Mouse (Mus musculus) heart, postnatal 36 days (tissue): ENCODE data around the gene Agpat1. TPM values are rescaled to one million over a fixed set of nuclear protein-coding genes. Genes with fewer than 3 reads are reported as not detected.

Experiments used
- DNase-seq, 2 experiments: peaks; one replicate each; pipeline ENCODE4 v3.0.0; 2021 to 2022
- intact Hi-C: fragments of 180-260 bp; cut with DNase I; formaldehyde crosslinking; loops from one replicate; pipeline ENCODE4 v1.15.1; 2025
- total RNA-seq, 2 experiments: library from RNA; stranded (reverse); gene quantifications; 2 replicates each; pipeline ENCODE4 v1.2.3; 2021

The Agpat1 gene
- total RNA-seq, 2 experiments from 2014 or later: 61.2 to 70.5 TPM

DNA sequence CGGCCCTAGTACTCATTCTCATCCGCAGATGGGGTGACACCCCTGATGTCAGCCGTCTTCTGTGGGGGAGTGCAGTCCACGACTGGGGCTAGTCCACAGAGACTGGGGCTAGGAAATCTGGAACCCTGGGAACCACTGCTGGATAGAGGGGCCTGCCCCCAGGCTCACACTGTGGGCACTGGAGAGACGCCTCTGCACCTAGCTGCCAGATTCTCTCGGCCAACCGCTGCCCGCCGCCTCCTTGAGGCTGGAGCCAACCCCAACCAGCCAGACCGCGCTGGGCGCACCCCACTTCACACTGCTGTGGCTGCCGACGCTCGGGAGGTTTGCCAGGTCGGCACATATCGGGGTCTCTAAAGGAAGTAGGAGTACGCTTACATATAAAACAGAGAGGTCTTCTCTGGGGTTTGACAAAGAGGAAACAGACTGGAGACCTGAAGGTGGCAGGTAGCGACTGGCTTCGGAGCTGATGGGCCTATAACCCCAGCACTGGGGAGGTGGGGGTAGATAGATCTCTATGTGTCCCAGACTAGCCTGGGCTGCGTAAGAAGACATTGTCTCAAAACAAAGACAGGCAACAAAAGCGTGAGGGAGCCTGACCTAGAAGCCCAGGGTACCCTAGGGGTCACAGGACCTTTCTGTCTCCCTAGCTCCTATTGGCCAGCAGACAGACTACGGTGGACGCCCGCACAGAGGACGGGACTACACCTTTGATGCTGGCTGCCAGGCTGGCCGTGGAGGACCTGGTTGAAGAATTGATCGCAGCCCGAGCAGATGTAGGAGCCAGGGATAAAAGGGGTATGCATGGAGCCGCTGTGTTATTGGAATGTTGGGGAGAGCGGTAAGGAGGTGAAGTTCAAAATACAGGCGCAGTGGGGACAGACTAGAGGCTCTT lies 17.9 kb upstream of the Agpat1 start:
- intact Hi-C loops: loop anchor here (2.0 kb wide), 1 partner anchor 21 kb away; the partner anchor contains the start of gene Notch4
- DNase-seq: no peak

DNA sequence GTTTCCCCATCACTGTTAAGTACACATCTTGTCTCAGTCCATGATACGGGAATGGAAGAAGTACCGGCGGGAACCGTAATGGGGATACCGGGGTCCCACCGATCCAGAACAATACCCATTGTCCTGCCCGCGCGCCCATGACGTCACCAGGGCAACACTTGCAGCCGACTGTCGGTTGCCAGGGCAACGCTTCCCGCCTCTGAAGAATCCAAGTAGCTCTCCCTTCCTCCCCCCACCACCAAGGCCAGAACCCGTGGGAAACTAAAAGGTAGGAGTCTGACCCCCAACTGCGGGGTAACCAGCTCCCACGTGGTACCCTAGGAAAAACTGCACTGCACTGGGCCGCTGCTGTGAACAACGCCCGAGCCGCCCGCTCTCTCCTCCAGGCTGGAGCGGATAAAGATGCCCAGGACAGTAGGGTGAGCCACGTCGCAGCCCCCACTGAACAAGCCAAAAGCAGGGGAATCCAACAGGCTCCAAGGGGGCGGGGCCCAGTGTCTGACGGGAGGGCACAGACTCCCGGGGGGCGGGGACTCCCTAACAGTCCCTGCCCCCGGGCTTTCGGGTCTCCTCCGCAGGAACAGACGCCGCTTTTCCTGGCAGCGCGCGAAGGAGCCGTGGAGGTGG lies 17.2 kb upstream of the Agpat1 start:
- peak; percentile 76 to 80 for DNase-seq

DNA sequence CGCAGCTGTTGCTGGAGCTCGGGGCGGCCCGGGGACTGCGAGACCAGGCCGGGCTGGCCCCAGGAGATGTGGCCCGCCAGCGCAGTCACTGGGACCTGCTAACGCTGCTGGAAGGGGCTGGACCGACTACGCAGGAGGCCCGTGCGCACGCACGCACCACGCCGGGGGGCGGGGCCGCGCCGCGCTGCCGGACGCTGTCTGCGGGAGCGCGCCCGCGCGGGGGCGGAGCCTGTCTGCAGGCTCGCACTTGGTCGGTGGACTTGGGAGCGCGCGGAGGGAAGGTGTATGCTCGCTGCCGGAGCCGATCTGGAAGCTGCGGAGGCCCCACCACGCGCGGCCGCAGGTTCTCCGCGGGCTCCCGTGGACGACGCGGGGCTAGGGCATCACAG lies 16.6 kb upstream of the Agpat1 start:
- intact Hi-C loops: loop anchor here (2.0 kb wide), 1 partner anchor 23 kb away; the partner anchor contains the start of gene Notch4
- DNase-seq: peak; percentile 97 to 99

More for the DNA sequence above, 17.2 kb upstream of the Agpat1 start:
- intact Hi-C loops: loop anchor here (2.0 kb wide), 1 partner anchor 22 kb away; the partner anchor contains the start of gene Notch4

DNA sequence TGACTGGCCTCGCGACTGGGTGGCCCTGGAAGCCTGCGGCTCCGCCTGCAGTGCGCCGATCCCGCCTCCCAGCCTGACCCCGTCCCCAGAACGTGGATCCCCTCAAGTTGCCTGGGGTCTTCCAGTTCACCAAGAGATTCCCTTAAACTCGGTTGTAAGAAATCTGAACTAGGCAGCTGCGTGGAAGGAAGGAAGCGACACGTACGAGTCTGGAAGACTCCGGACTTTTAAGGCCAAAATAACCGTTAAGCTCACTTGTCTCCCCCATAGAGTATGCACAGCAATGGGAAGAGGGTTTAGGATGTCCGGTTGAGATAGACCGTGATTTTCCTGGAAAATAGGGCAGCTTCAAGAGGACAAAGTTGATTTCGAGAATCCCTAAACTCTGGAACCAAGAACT lies 16.2 kb upstream of the Agpat1 start:
- DNase-seq: no peak
- intact Hi-C loops: loop anchor here (2.0 kb wide), 1 partner anchor 23 kb away; the partner anchor contains the start of gene Notch4

DNA sequence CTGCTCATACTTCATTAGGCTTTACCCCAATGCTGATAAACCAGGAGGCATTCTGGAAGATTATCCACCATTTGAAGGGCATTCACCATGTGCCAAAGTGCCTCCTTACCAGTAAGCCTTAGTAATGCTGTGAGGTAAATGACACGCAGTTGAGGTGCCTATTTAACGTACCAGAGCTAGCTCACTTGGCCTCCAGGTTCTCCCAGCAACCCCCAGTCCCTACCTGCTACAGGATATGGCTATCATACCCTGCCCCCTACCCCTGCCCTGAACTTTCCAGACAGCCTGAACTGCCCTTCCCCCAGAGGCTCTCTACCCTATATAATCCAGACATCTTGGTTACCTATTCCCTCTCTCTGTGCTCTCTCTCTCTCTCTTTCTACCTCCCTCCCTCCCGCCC lies 15.3 kb upstream of the Agpat1 start:
- intact Hi-C loops: no loop called here

DNA sequence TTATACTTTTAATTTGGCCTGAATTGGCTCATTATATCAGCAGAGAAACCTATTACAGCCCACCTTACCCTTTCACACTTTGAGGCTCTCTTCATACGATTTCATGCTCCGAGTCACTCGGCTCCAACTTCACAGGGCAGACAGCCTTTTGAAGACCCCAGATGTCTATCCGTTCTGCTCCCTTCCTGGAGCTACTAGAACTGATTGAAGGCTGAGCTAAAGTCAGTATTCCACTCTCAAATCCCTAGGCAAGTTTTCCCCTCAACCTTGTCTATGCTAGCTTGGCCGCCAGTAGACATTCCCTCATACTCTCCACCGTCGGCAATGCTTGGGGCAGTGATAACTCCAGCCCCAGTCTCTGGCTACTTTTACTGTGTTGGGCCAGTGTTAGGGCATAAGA lies 14.9 kb upstream of the Agpat1 start:
- intact Hi-C loops: no loop called here
- no peak for DNase-seq

More for the DNA sequence above, 15.3 kb upstream of the Agpat1 start:
- no peak for DNase-seq

DNA sequence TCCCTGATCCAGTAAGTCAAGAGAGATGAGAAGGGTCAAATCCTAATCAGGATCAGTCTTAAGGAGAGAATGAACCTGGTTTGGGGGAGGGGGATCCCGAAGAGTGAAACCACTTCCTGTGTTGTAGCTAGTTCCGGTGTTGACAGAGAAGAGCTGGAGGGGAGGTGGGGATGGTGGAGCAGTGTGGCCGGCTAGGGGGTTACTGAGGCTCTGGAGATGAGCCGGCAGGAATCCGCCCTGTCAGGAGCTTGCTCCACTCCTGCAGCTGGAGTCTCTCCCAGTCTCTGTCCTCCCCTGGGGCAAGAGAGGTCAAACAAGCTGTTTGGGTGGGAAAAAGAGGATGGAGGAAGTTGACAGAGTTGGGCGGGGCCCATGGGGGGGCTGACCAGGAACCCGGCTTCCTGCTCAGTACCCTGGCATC lies 14.4 kb upstream of the Agpat1 start, which contains the start of gene Gpsm3:
Gpsm3 (plus strand) TSS at position 126 of the 421 bp plus-strand sequence.
- peak; percentile 65 to 76 for DNase-seq
- intact Hi-C loops: no loop called here

DNA sequence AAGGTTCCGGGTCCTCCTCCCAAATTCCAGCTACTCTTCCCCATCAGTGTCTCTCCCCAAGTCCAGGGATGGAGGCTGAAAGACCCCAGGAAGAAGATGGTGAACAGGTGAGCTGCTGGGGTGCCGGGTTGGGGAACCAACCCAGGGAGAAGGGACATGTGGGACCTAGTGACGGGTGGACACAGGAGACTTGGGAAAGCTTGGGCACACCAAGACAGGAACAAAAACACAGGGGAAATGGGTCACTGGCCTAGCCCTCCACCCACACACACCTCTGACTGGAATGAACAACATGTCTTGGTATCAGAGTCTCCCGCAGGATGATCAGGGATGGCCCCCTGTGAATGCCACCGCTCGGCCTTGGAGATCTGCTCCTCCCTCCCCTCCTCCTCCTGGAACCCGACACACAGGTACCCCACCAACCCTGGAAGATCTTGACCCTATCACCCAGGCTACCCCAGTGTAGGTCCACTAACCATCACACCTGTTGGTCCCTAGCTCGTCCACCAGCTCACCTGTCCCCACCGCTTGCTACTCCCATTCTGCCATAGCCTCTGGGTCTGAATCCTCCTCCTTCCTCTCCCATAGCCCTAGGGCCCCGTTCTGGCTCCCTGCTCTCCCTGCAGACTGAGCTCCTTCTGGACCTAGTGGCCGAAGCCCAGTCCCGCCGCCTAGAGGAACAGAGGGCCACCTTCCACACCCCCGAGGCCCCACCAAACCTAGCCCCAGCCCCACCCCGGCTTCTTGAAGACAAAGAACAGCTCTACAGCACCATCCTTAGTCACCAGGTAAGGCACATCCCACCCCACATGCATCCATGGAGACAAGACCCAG lies 13.7 kb upstream of the Agpat1 start:
- no peak for DNase-seq
- intact Hi-C loops: no loop called here

DNA sequence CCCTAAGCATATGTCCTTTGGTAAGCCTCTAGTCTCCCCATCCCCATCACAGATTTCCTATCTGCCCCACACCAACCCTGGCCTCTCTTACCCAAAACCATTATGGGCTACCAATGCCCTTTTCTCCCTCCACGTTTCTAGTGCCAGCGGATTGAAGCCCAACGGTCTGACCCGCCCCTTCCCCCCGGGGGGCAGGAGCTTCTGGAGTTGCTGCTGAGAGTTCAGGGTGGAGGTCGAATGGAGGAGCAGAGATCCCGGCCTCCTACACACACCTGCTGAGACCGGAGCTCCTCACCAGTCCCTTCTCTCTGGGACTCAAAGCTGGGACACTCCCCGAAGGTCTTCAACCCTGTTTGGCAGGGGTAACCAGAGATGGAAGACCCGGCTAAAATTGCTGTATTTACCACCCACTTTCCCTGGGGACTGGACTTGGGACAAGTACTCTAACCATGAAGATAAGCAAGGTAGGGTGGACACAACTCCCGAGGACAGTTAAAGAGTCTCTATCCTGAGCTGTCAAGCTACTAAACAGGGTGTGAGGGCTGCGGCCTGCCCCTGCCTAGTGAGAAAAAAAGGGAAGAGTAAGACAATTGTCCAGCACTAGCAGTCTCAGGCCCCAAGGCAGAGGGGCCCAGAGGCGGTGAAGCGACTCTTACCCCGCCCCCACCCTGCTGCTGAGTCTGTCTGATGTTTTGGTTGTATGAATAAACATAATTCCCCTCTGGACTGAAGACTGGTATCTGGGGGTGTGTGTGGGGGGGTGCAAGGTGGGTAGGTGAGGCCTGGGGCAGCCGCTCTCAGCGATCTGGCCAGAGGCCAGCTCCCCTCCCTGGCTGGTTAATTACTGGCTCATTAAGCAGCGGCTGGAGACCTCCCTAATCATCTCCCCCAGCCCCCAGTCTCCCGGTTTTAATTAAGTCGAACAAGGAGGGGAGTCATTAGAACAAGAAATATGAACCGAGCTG lies 12.8 kb upstream of the Agpat1 start, which contains the start of gene Pbx2:
Pbx2 (plus strand) TSS at position 238 of the 965 bp plus-strand sequence.
- peak; percentile 43 to 46 for DNase-seq
- intact Hi-C loops: no loop called here

DNA sequence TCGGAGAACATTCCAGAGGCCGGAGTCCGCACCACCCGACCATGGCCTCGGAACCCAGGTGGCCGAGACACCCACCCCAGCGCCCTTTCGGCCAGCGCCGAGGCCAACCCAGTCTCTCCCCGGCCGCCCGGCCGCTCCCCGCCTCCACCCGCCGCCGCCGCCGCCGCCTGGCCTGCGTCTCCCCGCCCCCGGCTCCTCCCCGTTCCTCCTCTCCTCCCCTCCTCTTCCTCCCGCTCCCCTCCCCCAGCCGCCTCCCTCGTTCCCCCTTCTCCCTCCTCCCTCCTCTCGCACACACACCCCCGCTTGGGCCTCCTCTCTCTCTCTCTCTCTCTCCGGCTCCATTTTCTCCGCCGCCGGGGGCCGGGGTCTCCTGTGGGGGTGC lies 12.1 kb upstream of the Agpat1 start:
- DNase-seq: peak; percentile 87 to 90
- intact Hi-C loops: no loop called here

DNA sequence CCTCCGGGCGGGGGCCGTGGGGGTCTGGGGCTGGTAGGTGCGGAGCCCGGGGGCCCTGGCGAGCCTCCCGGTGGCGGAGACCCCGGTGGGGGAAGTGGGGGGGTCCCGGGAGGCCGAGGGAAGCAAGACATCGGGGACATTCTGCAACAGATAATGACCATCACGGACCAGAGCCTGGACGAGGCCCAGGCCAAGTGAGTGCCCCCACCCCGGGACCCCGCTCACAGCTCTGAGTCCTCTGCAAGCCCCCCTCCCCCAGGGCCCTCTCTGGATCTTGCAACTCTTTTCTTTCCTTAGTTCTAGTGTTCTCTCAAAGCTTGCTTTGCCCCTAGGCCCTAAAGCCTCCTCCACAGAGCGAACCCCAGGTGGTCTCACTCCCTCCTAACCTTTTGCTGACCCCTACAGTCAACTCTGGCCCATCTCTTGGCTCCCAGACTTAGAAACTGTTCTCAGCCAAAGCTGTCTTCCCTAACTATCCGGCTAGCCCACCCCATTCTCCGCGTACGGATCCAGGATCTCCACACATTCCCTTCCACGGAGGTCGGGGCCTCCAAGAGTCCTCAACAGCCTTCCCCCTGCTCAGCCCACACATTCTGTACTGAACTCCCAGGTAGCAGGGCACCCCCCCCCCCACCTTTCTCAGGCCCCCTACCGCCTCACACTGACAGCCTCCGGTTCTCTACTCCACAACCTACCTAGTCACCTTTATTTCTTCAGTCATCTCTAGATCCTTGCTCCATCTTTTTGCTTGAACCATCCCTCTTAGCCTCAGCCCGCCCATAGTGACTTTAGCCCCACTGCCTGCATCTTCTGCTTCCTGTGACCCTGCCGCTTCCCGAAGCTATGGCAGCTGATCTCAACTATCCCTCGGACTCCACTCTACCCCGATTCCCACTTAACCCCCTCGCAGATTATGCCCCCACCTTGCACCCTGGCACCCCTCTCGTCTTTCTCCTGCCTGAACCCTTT lies 11.2 kb upstream of the Agpat1 start:
- intact Hi-C loops: no loop called here
- DNase-seq: peak in 1 of 2 experiments; percentile 33

DNA sequence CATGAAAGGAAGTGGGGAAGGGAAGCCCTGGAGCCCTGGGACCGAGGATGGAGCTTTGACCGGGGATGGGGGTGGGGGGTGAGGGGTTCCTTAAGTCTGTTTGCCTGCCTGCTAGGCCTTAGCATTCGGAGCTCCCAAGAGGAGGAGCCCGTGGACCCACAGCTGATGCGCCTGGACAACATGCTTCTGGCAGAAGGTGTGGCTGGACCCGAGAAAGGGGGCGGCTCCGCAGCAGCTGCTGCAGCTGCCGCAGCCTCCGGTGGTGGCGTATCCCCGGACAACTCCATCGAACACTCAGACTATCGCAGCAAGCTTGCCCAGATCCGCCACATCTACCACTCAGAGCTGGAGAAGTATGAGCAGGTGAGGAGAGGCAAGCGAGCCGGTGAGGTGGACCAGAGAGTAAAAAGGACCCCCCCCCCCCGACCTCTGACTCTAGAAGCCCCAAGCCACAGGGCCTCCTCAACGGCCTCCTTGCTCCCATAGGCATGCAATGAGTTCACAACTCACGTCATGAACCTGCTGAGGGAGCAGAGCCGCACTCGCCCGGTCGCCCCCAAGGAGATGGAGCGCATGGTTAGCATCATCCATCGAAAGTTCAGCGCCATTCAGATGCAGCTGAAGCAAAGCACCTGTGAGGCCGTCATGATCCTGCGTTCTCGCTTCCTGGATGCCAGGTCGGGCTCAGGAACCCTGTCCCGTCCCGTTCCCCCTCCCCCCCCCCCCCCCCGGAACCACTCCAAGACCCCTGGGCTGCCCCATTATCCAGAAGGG lies 10.1 kb upstream of the Agpat1 start:
- no peak for DNase-seq
- intact Hi-C loops: no loop called here

DNA sequence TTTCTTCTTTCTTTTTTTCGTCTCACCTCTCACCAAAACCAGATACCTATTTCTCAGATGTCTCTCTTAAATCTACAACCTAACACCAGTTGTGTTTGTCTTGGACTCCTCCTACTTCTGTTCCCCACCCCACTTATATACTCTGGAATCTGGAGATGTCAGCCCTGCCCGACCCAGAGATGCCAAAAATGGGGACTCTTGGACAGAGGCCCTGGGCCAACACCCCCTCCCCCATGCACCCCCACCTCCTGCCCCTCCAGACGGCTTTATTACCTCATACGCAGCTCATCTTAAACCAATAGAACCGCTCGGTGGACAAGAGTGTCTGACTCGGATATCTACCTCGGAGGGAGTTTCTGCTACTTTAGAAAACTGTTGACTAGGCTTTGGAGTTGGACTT lies 8.0 kb upstream of the Agpat1 start:
- DNase-seq: no peak
- intact Hi-C loops: no loop called here

DNA sequence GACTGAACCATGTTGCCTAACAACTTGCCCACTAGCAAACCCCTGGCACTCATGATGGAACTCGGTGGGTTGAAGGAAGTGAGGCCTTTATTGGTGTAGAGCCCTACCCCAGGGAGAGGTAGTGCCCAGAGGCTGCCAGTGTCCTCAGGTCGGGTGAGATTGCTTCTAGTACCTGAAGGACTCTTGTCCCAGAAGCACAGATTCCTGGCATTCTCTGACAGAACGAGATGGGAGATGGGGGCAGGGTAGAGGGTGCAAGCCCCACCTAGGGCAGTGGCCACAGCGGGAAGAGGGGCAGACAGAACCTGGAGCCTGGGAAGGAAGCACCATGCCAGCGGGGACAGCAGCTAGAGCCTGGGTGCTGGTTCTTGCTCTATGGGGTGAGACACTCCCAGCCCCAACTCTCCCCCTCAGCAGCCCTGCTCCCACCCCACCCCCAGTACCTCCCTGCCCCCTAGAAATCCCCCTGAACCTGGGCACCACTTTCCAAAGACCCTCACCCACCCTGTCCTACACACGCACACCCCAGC lies 6.4 kb upstream of the Agpat1 start, which contains the start of gene Ager:
Ager (plus strand) TSS at position 297 of the 530 bp plus-strand sequence.
- intact Hi-C loops: no loop called here
- no peak for DNase-seq

DNA sequence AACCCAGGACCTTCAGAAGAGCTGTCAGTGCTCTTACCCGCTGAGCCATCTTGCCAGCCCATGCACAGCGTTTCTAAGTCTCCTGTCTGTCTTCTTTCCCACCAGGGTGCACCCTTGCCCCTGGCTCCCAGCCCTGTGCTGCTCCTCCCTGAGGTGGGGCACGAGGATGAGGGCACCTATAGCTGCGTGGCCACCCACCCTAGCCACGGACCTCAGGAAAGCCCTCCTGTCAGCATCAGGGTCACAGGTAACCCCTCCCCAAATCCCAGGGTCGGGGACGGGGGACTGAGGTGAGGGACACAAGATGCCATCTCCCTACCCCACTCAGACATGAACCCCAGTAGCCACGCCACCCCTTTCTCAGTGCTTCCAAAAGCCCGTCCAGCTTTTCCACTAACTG lies 4.2 kb upstream of the Agpat1 start:
- intact Hi-C loops: no loop called here
- DNase-seq: no peak

DNA sequence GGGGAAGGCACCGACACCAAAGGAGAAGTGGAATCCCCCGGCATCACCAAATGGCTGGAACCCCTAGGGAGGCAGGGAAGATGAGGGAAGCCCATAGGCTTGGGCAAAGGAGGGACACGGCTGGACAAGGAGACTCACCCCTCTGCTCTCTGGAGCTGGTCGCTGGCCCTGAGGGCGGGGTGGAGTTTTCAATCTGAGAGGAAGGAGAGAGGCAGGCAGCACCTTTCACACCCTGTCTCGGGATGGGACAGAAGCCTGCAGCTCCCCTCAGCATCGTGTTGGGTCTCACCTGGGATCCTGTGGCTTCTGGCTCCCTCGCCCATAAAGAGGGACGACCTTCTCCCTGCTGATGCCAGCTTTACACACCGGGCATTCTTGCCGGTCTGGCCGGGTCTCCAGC lies 2.3 kb upstream of the Agpat1 start:
- DNase-seq: no peak
- intact Hi-C loops: no loop called here

DNA sequence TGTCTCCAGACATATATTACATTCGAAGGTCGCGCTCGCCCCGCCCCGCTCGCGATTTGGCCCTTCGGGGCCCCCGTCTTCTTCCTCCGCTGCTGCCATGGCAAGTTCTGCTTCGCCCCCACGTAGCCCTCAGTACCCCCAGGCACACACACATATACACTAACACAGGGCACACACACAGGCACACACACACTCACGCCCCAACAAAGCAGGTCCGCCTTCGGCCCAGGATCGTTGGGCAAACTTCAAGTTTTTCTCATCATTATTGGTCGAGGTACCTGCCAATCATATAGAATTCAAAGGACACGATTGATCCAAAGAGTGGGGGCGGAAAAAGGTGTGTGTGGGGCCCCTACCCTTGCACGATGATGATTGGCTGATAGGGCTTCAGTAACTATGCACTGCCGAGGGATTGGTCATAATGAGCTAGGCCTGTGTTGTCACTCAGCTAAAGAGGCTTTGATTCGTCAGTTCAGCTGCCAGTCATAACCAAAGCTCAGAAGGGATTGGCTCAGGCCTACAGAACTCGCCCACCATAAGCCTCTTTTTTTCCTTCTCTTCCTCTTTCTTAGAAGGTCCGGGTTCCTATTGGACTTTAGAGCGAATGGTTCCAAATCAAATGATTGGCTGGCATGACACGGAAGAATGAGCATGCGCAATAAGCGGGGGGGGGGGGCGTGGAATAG lies 544 bp upstream of the Agpat1 start, which contains the start of gene Rnf5:
Rnf5 (minus strand) TSS at position 316 of the 686 bp plus-strand sequence.
- intact Hi-C loops: no loop called here
- DNase-seq: peak; percentile 96 to 98
